Mouse (Mus musculus): ENCODE data around the gene Gm9602.
"Not testable (repeated sequence)": the region's sequence is repeated elsewhere in the genome, so short reads cannot be mapped to it uniquely, and the experiment has no call there.

DNA sequence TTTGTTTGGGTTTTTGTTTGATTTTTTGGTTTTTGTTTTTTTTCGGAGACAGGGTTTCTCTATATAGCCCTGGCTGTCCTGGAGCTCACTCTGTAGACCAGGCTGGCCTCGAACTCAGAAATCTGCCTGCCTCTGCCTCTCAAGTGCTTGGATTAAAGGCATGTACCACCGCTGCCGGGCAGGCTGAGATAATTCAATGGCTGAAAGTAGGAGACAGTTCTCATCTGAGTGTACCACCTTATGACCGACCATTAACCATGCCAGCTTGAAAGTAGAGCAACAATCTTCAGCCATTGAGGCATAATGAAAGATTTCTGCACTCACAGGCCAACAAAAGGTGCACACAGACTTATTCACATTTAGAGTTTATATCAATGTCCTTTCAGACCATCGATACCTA lies 30.3 kb downstream of the Gm9602 start:
- TF ChIP-seq CTCF (IDR thresholded peaks at IDR 0.05; ENCODE audit: low read depth, low read length); POLR2A (IDR thresholded peaks at IDR 0.05; ENCODE audit: extremely low read depth, insufficient read depth, low read length): not testable (repeated sequence)

All from liver, adult 2 months (tissue).